Mouse (Mus musculus) stomach, postnatal 0 days (tissue): Measurements from ENCODE around the gene Pnpla7. TPM values are rescaled to one million over a fixed set of nuclear protein-coding genes. Genes with fewer than 3 reads are reported as not detected.

Experiments
- ATAC-seq: fragments of 200-750 bp; cut with Nextera tagmentation; 2 replicates; pipeline ENCODE4 v1.8.0; 2017; ENCODE audit not compliant: low FRiP score, low TSS enrichment
- DNase-seq: peaks from one replicate; pipeline ENCODE4 v3.0.0-alpha.2; 2016; ENCODE audit warnings: low spot score
- H3K27ac ChIP-seq: fragments of 300-500 bp; sonication (generic); replicated peaks from 2 replicates; pipeline ENCODE4 v1.5.1; 2014; ENCODE audit warnings: mild to moderate bottlenecking, control low read depth
- H3K27me3 ChIP-seq: fragments of 300-500 bp; sonication (generic); 2 replicates; pipeline ENCODE4 v1.6.1; 2014; ENCODE audit warnings: low read length; ENCODE audit not compliant: control insufficient read depth, insufficient read depth
- H3K36me3 ChIP-seq: fragments of 300-500 bp; sonication (generic); 2 replicates; pipeline ENCODE4 v1.6.1; 2014; ENCODE audit warnings: low read length, mixed read lengths; ENCODE audit not compliant: control insufficient read depth, insufficient read depth
- H3K4me1 ChIP-seq: fragments of 300-500 bp; sonication (generic); replicated peaks from 2 replicates; pipeline ENCODE4 v1.6.1; 2014; ENCODE audit warnings: antibody characterized with exemption; ENCODE audit not compliant: control insufficient read depth, insufficient read depth
- H3K4me2 ChIP-seq: fragments of 300-500 bp; sonication (generic); replicated peaks from 2 replicates; pipeline ENCODE4 v1.6.1; 2014; ENCODE audit warnings: low read depth, mild to moderate bottlenecking, control low read depth, moderate library complexity
- H3K4me3 ChIP-seq: fragments of 300-500 bp; sonication (generic); 2 replicates; pipeline ENCODE4 v1.5.1; 2014; ENCODE audit warnings: low read depth, low read length, control low read depth
- H3K9ac ChIP-seq: fragments of 300-500 bp; sonication (generic); 2 replicates; pipeline ENCODE4 v1.6.1; 2014; ENCODE audit warnings: mild to moderate bottlenecking, low read length, control low read depth, mixed read lengths
- H3K9me3 ChIP-seq: fragments of 300-500 bp; sonication (generic); 2 replicates; pipeline ENCODE4 v1.6.1; 2016; ENCODE audit warnings: low read length; ENCODE audit not compliant: control insufficient read depth
- CTCF ChIP-seq: IDR thresholded peaks from 2 replicates; pipeline ENCODE4 v1.5.1; 2016; ENCODE audit warnings: antibody characterized with exemption, low read depth, mild to moderate bottlenecking, moderate library complexity
- EP300 ChIP-seq: optimal IDR thresholded peaks from 2 replicates; pipeline ENCODE3; 2016; ENCODE audit warnings: antibody characterized with exemption
- WGBS: fragments of 180-500 bp; shearing (Covaris S2); extraction: QIAGEN DNeasy Blood & Tissue Kit; methylation state at CpG from one replicate; pipeline ENCODE4 v1.1.7; 2014; 5-methylcytosine and 5-hydroxymethylcytosine counted together
- polyA plus RNA-seq: library from polyadenylated mRNA; unstranded; fragments of >200 nt; fragmentation: Nextera tagmentation; extraction: Ambion mirVana; gene quantifications from 2 replicates; pipeline ENCODE4 v1.2.1, GENCODE M21; 2015

The Pnpla7 gene
- polyA plus RNA-seq, 1 experiment from 2014 or later = 4.2 TPM

GRCm38 (mm10) chr2:24996471-24996870 is 20.6 kb downstream of the Pnpla7 start:
- Histone ChIP-seq H3K4me3 (no peak overlapping the region), H3K27me3 (no peaks in the 10 kb centered on the region), H3K9ac (no peak overlapping the region), H3K36me3 (no peaks in the 10 kb centered on the region), H3K27ac (no peak overlapping the region), H3K9me3 (no peaks in the 10 kb centered on the region), H3K4me1 (no peaks in the 10 kb centered on the region), H3K4me2 (no peak overlapping the region)
- DNase-seq = no peak
- no peak for ATAC-seq
- WGBS = 85% methylated on average over 2 of the region's 2 CpGs
- TF ChIP-seq CTCF = no peak
- TF ChIP-seq EP300 = no peak

GRCm38 (mm10) chr2:25000544-25001235 is 24.9 kb downstream of the Pnpla7 start:
- 63% methylated on average over 3 of the region's 3 CpGs for WGBS
- DNase-seq = peak; percentile 61
- peak; percentile 75 for TF ChIP-seq CTCF
- TF ChIP-seq EP300 = no peak

GRCm38 (mm10) chr2:25003946-25004786 is 28.3 kb downstream of the Pnpla7 start:
- no peak for TF ChIP-seq CTCF
- no peak for TF ChIP-seq EP300
- no peak overlapping the region for H3K4me2 ChIP-seq
- DNase-seq = no peak
- ATAC-seq = no peak
- no peak overlapping the region for H3K27ac ChIP-seq
- no peaks in the 10 kb centered on the region for H3K4me1 ChIP-seq
- no peaks in the 10 kb centered on the region for H3K9me3 ChIP-seq
- H3K27me3 ChIP-seq = no peaks in the 10 kb centered on the region
- no peak overlapping the region for H3K9ac ChIP-seq
- H3K36me3 ChIP-seq = no peaks in the 10 kb centered on the region
- WGBS = 84% methylated on average over 9 of the region's 9 CpGs
- H3K4me3 ChIP-seq = no peak overlapping the region

More at GRCm38 (mm10) chr2:25000544-25001235, 24.9 kb downstream of the Pnpla7 start:
- Histone ChIP-seq H3K9ac (no peak overlapping the region), H3K4me1 (no peaks in the 10 kb centered on the region), H3K27ac (no peak overlapping the region), H3K9me3 (no peaks in the 10 kb centered on the region), H3K4me3 (no peak overlapping the region), H3K4me2 (no peak overlapping the region), H3K27me3 (no peaks in the 10 kb centered on the region), H3K36me3 (no peaks in the 10 kb centered on the region)
- ATAC-seq = peak; percentile 56; the same call in 1 of the 2 replicates

- Histone ChIP-seq H3K36me3 (no peaks in the 10 kb centered on the region; the same call in 1 of the 2 replicates), H3K4me2 (no peak overlapping the region), H3K4me3 (no peak overlapping the region), H3K4me1 (no peaks in the 10 kb centered on the region), H3K27ac (no peak overlapping the region), H3K9me3 (no peaks in the 10 kb centered on the region), H3K9ac (no peak overlapping the region), H3K27me3 (no peaks in the 10 kb centered on the region)
- DNase-seq (no peak), ATAC-seq (no peak)
- 83% methylated on average over 1 of the region's 1 CpGs for WGBS
- TF ChIP-seq EP300 = no peak
- TF ChIP-seq CTCF = no peak
Measured at GRCm38 (mm10) chr2:25006767-25007166, 30.9 kb downstream of the Pnpla7 start.

GRCm38 (mm10) chr2:25008250-25008649 is 32.4 kb downstream of the Pnpla7 start:
- no peaks in the 10 kb centered on the region for H3K9me3 ChIP-seq
- TF ChIP-seq CTCF = peak; percentile 36; the same call in 1 of the 2 replicates
- no peak for TF ChIP-seq EP300
- H3K4me2 ChIP-seq = no peak overlapping the region
- no peaks in the 10 kb centered on the region; the same call in 1 of the 2 replicates for H3K36me3 ChIP-seq
- no peak overlapping the region for H3K4me3 ChIP-seq
- no peaks in the 10 kb centered on the region for H3K4me1 ChIP-seq
- no peaks in the 10 kb centered on the region for H3K27me3 ChIP-seq
- no peak overlapping the region for H3K27ac ChIP-seq
- H3K9ac ChIP-seq = no peak overlapping the region
- ATAC-seq (no peak), DNase-seq (no peak)

GRCm38 (mm10) chr2:25022678-25023077 is 46.8 kb downstream of the Pnpla7 start:
- 85% methylated on average over 1 of the region's 1 CpGs for WGBS
- Histone ChIP-seq H3K27ac (no peak overlapping the region), H3K9ac (no peak overlapping the region), H3K4me3 (no peak overlapping the region), H3K9me3 (no peaks in the 10 kb centered on the region), H3K4me2 (no peak overlapping the region), H3K4me1 (no peaks in the 10 kb centered on the region), H3K36me3 (no peaks in the 10 kb centered on the region), H3K27me3 (no peaks in the 10 kb centered on the region)
- TF ChIP-seq CTCF (peak; percentile 43), EP300 (no peak)
- ATAC-seq (no peak), DNase-seq (no peak)
